Mouse (Mus musculus) G1E (cell line): ENCODE measurements around the gene Dek. TPM values are rescaled to one million over a fixed set of nuclear protein-coding genes. Genes with fewer than 3 reads are reported as not detected.
A peak's percentile ranks its signal among the peaks of the same experiment; 100 is the strongest.

ENCODE experiments used
- ATAC-seq: 2 replicates; pipeline ENCODE4 v1.8.0; 2016; ENCODE audit warnings: mild to moderate bottlenecking; ENCODE audit not compliant: insufficient number of reproducible peaks, poor library complexity, low FRiP score, severe bottlenecking; ENCODE audit errors: extremely low read depth
- DNase-seq: peaks from one replicate; pipeline ENCODE4 v3.0.0; 2012; ENCODE audit warnings: low spot score
- H3K27me3 ChIP-seq: 2 replicates; pipeline ENCODE4 v1.6.1; 2012; ENCODE audit warnings: mild to moderate bottlenecking, low read length, inconsistent platforms; ENCODE audit not compliant: insufficient read depth
- H3K36me3 ChIP-seq: replicated peaks from 2 replicates; pipeline ENCODE3; 2012; ENCODE audit warnings: mild to moderate bottlenecking, inconsistent platforms
- H3K4me1 ChIP-seq: 2 replicates; pipeline ENCODE4 v1.6.1; 2012; ENCODE audit warnings: low read depth, low read length, inconsistent platforms, mixed read lengths; ENCODE audit not compliant: insufficient read depth
- H3K4me3 ChIP-seq: 2 replicates; pipeline ENCODE4 v1.5.1; 2012; ENCODE audit warnings: low read depth, mild to moderate bottlenecking, inconsistent platforms, low read length, moderate library complexity, mixed read lengths
- H3K9me3 ChIP-seq: replicated peaks from 2 replicates; pipeline ENCODE4 v1.6.1; 2012; ENCODE audit warnings: inconsistent platforms
- CTCF ChIP-seq: IDR thresholded peaks from 2 replicates; pipeline ENCODE4 v1.5.1; 2012; ENCODE audit warnings: low read depth, low read length, inconsistent platforms, mixed read lengths
- GATA1 ChIP-seq: IDR thresholded peaks from 2 replicates; pipeline ENCODE4 v1.6.1; 2012; ENCODE audit warnings: borderline replicate concordance, low read length, inconsistent platforms, mixed read lengths
- GATA2 ChIP-seq: IDR thresholded peaks from 2 replicates; pipeline ENCODE4 v1.6.1; 2012; ENCODE audit warnings: low read depth, low read length, inconsistent platforms, borderline replicate concordance
- POLR2AphosphoS5 ChIP-seq: IDR thresholded peaks from 2 replicates; pipeline ENCODE4 v1.6.1; 2012; ENCODE audit warnings: low read depth, low read length, inconsistent platforms; ENCODE audit not compliant: insufficient replicate concordance
- TAL1 ChIP-seq: conservative IDR thresholded peaks from 2 replicates; pipeline ENCODE4 v1.6.1; 2012; ENCODE audit warnings: low read depth, low read length, inconsistent platforms, mixed read lengths
- polyA plus RNA-seq: library from polyadenylated mRNA; stranded (reverse); fragments of >175 nt; gene quantifications from 2 replicates; pipeline ENCODE4 v1.2.3, GENCODE M21; 2012
- total RNA-seq, 2 experiments: library from RNA; stranded (forward) in 1 of 2; stranded (reverse) in 1 of 2; fragments of 200-1000 nt in 1 of 2; fragments of >200 nt in 1 of 2; fragmentation: Nextera tagmentation in 1 of 2; gene quantifications; 2 replicates each; pipeline ENCODE4 v1.2.3; 2014 to 2017

Dek gene
- total and polyA plus RNA-seq, 3 experiments, result 385 to 968 (median 495) TPM

DNA sequence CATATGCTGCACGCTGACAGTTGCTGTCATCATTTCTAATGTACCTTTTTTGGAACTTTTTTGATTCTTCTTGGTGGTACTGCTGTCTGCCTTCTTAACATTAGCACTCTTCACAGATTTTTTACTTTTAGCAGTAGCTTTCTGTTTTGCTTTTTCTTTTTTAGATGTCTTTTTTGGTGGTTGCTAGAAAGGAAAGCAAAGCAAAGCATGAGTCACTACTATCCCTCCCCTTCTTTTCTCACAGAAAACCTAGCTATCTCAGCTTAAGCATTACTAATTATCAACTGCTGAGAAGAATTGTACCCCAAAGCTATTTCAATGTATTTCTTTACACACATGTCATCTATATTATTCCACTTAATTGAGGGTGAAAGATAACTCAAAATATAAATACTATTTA, 17.6 kb downstream of the Dek start:
- no peaks in the 10 kb centered on the region for H3K27me3 ChIP-seq
- ATAC-seq, result no peak
- H3K9me3 ChIP-seq, result no peaks in the 10 kb centered on the region
- TF ChIP-seq GATA1 (no peak), TAL1 (no peak), POLR2AphosphoS5 (no peak), GATA2 (no peak), CTCF (no peak)
- H3K4me3 ChIP-seq, result no peak overlapping the region
- H3K4me1 ChIP-seq, result peaks cover 6% of the 10 kb centered on the region; the same call in 1 of the 2 replicates
- DNase-seq, result no peak
- H3K36me3 ChIP-seq, result peaks cover 80% of the 10 kb centered on the region

GRCm38 (mm10) chr13:47080905-47081505, 25.0 kb downstream of the Dek start:
- no peaks in the 10 kb centered on the region for H3K4me1 ChIP-seq
- TF ChIP-seq CTCF (no peak), GATA1 (no peak), GATA2 (no peak), POLR2AphosphoS5 (no peak), TAL1 (no peak)
- DNase-seq (no peak), ATAC-seq (no peak)
- H3K4me3 ChIP-seq, result no peak overlapping the region
- H3K27me3 ChIP-seq, result no peaks in the 10 kb centered on the region
- peaks cover 74% of the 10 kb centered on the region for H3K36me3 ChIP-seq
- H3K9me3 ChIP-seq, result no peaks in the 10 kb centered on the region

DNA sequence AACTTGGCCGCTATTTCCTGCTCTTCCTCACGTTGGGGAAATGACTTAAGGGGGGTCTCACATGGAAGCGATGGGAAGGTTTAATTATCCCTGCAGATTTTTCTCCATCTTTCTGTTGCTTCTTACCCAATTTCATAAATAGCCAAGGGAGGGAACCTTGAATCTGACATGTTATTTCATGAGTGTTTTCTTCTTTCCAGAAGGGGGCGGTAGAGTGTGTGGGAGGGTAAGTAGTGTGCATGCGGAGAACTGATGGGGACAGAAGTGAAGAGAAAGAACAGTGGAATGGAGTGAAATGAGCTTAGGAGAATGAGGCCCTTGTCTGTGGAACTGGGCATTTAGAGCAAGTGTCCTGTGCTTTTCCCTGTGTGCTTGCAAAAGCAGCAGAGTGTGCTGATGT, 27.2 kb downstream of the Dek start:
- ATAC-seq, result no peak; the same call in 1 of the 2 replicates
- no peak for DNase-seq
- Histone ChIP-seq H3K27me3 (no peaks in the 10 kb centered on the region), H3K36me3 (peaks cover 80% of the 10 kb centered on the region), H3K4me3 (no peak overlapping the region), H3K9me3 (no peaks in the 10 kb centered on the region), H3K4me1 (no peaks in the 10 kb centered on the region)
- TF ChIP-seq CTCF (0 out of 2 replicates have a peak, but pooled peaks have one; percentile 12), POLR2AphosphoS5 (no peak)

GRCm38 (mm10) chr13:47077367-47077766, 28.6 kb downstream of the Dek start:
- ATAC-seq (no peak), DNase-seq (no peak)
- Histone ChIP-seq H3K4me1 (no peaks in the 10 kb centered on the region), H3K4me3 (no peak overlapping the region), H3K9me3 (no peaks in the 10 kb centered on the region), H3K36me3 (peaks cover 81% of the 10 kb centered on the region), H3K27me3 (no peaks in the 10 kb centered on the region)
- TF ChIP-seq GATA2, result no peak
- no peak for TF ChIP-seq CTCF
- no peak for TF ChIP-seq POLR2AphosphoS5
- no peak for TF ChIP-seq TAL1
- TF ChIP-seq GATA1, result no peak

DNA sequence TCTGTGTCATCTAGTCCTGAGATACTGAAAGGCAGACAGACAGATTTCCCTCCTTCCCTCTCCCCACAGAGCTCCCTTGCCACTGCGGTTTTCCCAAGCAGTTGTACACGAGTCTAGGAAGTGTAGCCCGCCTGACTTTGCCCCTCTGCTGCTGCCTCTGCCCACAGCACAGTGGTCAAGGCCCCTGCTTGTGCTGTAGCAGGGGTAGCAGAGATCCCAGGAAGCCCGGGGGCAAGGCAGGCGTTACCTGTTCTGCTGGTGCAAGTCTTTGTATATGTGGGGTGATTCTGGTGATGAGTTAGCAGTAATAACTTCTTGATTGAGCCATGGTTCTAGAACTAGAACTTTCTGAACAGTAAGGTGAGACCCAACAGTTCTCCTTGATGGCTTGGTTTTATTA, 29.8 kb downstream of the Dek start:
- Histone ChIP-seq H3K9me3 (no peaks in the 10 kb centered on the region), H3K36me3 (peaks cover 85% of the 10 kb centered on the region)
- ATAC-seq, result no peak

DNA sequence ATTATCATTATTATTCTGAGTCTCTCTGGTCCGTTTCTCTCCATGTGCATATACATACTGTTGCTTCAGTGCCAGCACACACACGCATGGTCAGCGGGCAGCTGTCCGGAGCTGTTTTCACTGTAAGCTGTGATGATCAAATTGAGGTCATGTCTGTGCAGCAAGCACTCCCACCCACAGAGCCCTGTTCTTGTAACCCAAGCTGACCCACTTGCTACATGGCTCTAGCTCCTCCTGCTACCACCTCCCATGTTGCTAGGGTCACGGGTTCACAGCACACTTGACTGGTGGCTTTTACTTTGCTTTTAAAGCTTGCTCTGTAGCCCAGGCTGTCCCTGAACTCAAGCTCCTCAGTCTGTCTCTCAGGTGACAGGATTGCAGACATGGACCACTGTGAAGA, 33.5 kb downstream of the Dek start:
- H3K36me3 ChIP-seq, result peaks cover 82% of the 10 kb centered on the region
- no peaks in the 10 kb centered on the region for H3K9me3 ChIP-seq
- H3K27me3 ChIP-seq, result no peaks in the 10 kb centered on the region
- ATAC-seq, result no peak
- TF ChIP-seq POLR2AphosphoS5 (no peak), GATA2 (no peak), GATA1 (no peak), CTCF (no peak), TAL1 (no peak)
- DNase-seq, result no peak
- no peaks in the 10 kb centered on the region for H3K4me1 ChIP-seq
- no peak overlapping the region for H3K4me3 ChIP-seq

More for the DNA sequence above, 29.8 kb downstream of the Dek start:
- Histone ChIP-seq H3K27me3 (no peaks in the 10 kb centered on the region), H3K4me3 (no peak overlapping the region), H3K4me1 (no peaks in the 10 kb centered on the region)
- no peak for DNase-seq
- TF ChIP-seq GATA2, result no peak
- TF ChIP-seq TAL1, result no peak
- TF ChIP-seq CTCF, result no peak
- no peak for TF ChIP-seq POLR2AphosphoS5
- no peak for TF ChIP-seq GATA1

GRCm38 (mm10) chr13:47071871-47072270, 34.1 kb downstream of the Dek start:
- Histone ChIP-seq H3K4me3 (no peak overlapping the region), H3K36me3 (peaks cover 83% of the 10 kb centered on the region), H3K9me3 (no peaks in the 10 kb centered on the region), H3K4me1 (no peaks in the 10 kb centered on the region), H3K27me3 (no peaks in the 10 kb centered on the region)
- DNase-seq (no peak), ATAC-seq (no peak)
- TF ChIP-seq CTCF (no peak), TAL1 (no peak), GATA1 (no peak), POLR2AphosphoS5 (no peak), GATA2 (no peak)
